Mouse (Mus musculus) adrenal gland, postnatal 4 days (tissue): ENCODE data around the gene Hrh3. TPM values are rescaled to one million over a fixed set of nuclear protein-coding genes. Genes with fewer than 3 reads are reported as not detected.

Experiments used
- DNase-seq, 2 experiments: peaks; one replicate each; pipeline ENCODE4 v3.0.0; 2021 to 2022; ENCODE audit warnings: low spot score in 2 of 2, mixed read lengths in 2 of 2
- long read RNA-seq, 2 experiments: library from polyadenylated mRNA; stranded (forward); transcript quantifications; one replicate each; pipeline ENCODE4 v2.0.0; 2021
- total RNA-seq, 2 experiments: library from RNA; stranded (reverse); gene quantifications; 2 replicates each; pipeline ENCODE4 v1.2.3; 2021

Gene Hrh3
- total RNA-seq: under 1 TPM; 0.28 to 0.48 TPM
- long read RNA-seq, experiment 1, partial matches to known transcripts: 0 of 1 reads
- long read RNA-seq, experiment 1, other reads (novel, unspliced or antisense): 1 of 1 reads
- long read RNA-seq, experiment 2: 0 reads

- DNase-seq: peak; percentile 60 to 79
These were observed at the start of gene Hrh3 for GRCm38 (mm10) chr2:180103978-180104658. Gene Hrh3, minus strand, starts transcription at chr2:180104488.

GRCm38 (mm10) chr2:180148551-180148950, 44.3 kb upstream of the Hrh3 start:
- DNase-seq: no peak

- no peak for DNase-seq
These were observed 43.1 kb upstream of the Hrh3 start for GRCm38 (mm10) chr2:180147379-180147778.

- DNase-seq: no peak
These were observed 41.8 kb upstream of the Hrh3 start for GRCm38 (mm10) chr2:180146091-180146490.

- DNase-seq: no peak
These were observed 31.1 kb upstream of the Hrh3 start for GRCm38 (mm10) chr2:180135414-180135813.

GRCm38 (mm10) chr2:180133911-180134310, 29.6 kb upstream of the Hrh3 start:
- DNase-seq: no peak

GRCm38 (mm10) chr2:180133231-180133630, 28.9 kb upstream of the Hrh3 start:
- DNase-seq: no peak

GRCm38 (mm10) chr2:180127675-180128074, 23.4 kb upstream of the Hrh3 start:
- no peak for DNase-seq

- DNase-seq: no peak
These were observed 21.9 kb upstream of the Hrh3 start for GRCm38 (mm10) chr2:180126195-180126594.

- DNase-seq: no peak
These were observed 19.9 kb upstream of the Hrh3 start for GRCm38 (mm10) chr2:180124192-180124591.

GRCm38 (mm10) chr2:180120292-180120761, 16.0 kb upstream of the Hrh3 start:
- DNase-seq: no peak

- DNase-seq: no peak
These were observed 15.4 kb upstream of the Hrh3 start for GRCm38 (mm10) chr2:180119439-180120291.

GRCm38 (mm10) chr2:180118661-180119438, 14.6 kb upstream of the Hrh3 start, which contains the start of gene Osbpl2:
Gene Osbpl2, plus strand, starts transcription at chr2:180119306.
- peak; percentile 98 to 99 for DNase-seq

GRCm38 (mm10) chr2:180117485-180118194, 13.4 kb upstream of the Hrh3 start:
- no peak for DNase-seq

- DNase-seq: no peak
These were observed 12.6 kb upstream of the Hrh3 start for GRCm38 (mm10) chr2:180116741-180117484.

- no peak for DNase-seq
These were observed 11.8 kb upstream of the Hrh3 start for GRCm38 (mm10) chr2:180116081-180116493.

GRCm38 (mm10) chr2:180115279-180115678, 11.0 kb upstream of the Hrh3 start:
- no peak for DNase-seq

GRCm38 (mm10) chr2:180113909-180114890, 9.9 kb upstream of the Hrh3 start:
- DNase-seq: no peak

- DNase-seq: no peak
These were observed 4.0 kb upstream of the Hrh3 start for GRCm38 (mm10) chr2:180108285-180108684.
